Mouse (Mus musculus) left cerebral cortex, adult 8-10 months (tissue): Measurements from ENCODE around the gene Olfr568. TPM values are rescaled to one million over a fixed set of nuclear protein-coding genes. Genes with fewer than 3 reads are reported as not detected.

Experiments
- DNase-seq, 2 experiments: peaks; one replicate each; pipeline ENCODE4 v3.0.0; 2022; ENCODE audit warnings: low spot score in 2 of 2
- total RNA-seq, 4 experiments: library from RNA; stranded (reverse); gene quantifications; 2 replicates each; pipeline ENCODE4 v1.2.4; 2022

The Olfr568 gene
- not detected for total RNA-seq

- DNase-seq: no peak
Observed at GRCm38 (mm10) chr7:102876822-102877221, at the start of gene Olfr568. TSS of gene Olfr568 (plus strand) at chr7:102877122.

DNA sequence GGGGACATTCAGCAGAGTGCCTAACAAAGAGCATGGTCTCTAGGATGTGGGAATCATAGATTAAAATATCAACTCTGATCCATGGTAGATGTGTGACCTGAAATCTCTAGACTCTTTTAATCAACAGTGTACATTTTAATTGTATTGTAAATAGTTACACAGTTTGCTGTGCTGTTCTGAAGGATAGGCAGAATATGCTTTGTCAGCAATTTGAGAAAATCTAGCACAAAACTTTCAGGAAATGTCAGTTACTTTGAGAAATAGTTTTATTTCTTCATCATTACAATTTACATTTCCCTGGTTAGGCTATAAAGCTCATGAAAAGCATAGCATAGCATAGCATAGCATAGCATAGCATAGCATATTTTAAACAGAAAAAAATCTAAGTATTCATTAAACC, 21.1 kb upstream of the Olfr568 start:
- no peak for DNase-seq

DNA sequence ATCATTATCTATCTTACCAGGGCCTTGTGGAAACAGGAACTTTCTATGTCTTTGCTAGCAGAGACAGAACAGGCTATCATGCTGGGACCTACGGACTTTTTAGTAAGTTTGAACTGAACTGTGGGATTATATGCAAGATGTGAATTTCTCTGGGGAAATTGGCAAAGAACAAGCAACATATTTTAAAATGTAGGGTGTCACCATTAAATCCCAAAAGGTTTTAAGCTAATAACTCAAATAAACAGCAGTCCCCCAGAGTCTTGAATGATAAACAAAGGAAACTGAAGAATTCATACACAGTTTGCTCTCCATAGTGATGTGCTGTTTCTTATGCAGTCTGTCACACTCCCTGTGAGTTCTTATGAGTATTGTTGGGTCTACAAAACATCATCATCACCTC, 18.3 kb upstream of the Olfr568 start, which contains the start of gene Olfr566:
Gene Olfr566 (minus strand): TSS at position 101 of the 400 bp plus-strand sequence.
- no peak for DNase-seq

- DNase-seq: no peak
Observed at GRCm38 (mm10) chr7:102890782-102891181, 13.9 kb downstream of the Olfr568 start, which contains the start of gene Olfr569. TSS of gene Olfr569 (minus strand) at chr7:102890882.

GRCm38 (mm10) chr7:102915261-102915660, 38.3 kb downstream of the Olfr568 start:
- DNase-seq: no peak

DNA sequence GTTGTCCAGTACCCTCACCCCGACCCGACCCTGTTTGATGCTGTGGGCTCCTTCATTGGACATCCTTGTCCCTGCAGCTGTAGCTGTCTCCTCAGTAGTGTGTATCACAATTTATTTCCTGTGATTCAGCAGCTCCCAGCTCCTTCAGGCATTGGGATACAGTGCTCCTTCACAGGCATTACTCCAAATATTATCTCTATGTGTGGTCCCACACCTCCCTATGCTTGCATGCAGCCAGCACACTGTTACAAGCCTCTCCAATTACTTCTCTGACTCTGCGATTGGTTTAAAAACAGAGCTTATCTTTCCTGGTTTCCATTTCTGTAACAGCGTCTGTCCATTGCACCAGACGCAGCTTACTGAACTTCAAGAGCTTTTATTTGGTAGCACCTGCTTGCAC, 39.5 kb downstream of the Olfr568 start:
- no peak for DNase-seq

GRCm38 (mm10) chr7:102917032-102917875, 40.3 kb downstream of the Olfr568 start, which contains the start of gene Olfr571:
TSS of gene Olfr571 (minus strand) at chr7:102917536.
- no peak for DNase-seq

DNA sequence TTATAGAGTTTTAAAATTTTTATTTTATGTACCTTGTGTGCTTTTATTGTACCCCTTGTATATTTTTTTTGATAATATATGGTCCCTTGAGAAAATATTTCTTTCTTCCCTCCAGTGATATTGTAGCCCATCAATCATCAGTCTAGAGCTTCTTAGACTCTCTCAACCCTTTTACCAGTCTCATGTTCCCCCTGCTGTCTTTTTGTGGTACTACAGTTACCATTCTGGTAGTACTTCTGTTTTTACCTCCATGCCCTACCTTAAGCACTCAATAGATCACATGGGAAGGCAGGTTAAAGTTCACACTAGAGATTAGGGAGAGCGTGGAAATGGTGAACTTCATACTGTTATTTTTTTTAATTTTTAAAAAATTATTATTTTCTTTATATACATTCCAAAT, 42.7 kb downstream of the Olfr568 start:
- DNase-seq: no peak

DNA sequence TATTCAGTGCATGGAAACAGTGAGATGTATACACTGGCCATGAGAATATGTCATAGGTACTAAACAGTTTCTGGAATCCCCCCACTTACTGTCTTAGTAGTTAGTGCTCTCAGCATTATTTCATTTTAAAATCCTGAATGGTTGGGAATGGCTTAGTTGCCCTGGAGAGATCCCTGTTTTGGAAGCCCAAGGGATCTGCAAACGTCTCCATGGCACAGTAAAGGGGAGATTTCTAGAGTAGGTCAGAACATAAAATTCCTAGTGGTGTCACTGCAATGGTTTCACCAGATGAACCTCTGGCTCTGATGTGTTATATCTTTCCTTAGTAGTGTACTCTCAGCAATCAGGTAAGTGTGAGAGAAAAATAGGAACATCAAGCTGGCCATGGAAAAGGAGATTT, 47.2 kb downstream of the Olfr568 start, which contains the start of gene Olfr572:
Gene Olfr572 (plus strand): TSS at position 301 of the 400 bp plus-strand sequence.
- no peak for DNase-seq

GRCm38 (mm10) chr7:102927105-102927504, 50.2 kb downstream of the Olfr568 start:
- DNase-seq: no peak

Other genes with a start within 250 kb of the Olfr568 start
- not detected for gene Olfr554, start 238.7 kb upstream of the Olfr568 start, total RNA-seq
- not detected for gene Olfr555, start 218.3 kb upstream of the Olfr568 start, total RNA-seq
- not detected for gene Olfr556, start 212.2 kb upstream of the Olfr568 start, total RNA-seq
- 1 to 10 TPM; 5.2 to 6.4 (median 5.6) TPM for gene Trim68, start 189.8 kb upstream of the Olfr568 start, total RNA-seq
- not detected for gene Olfr557, start 181.2 kb upstream of the Olfr568 start, total RNA-seq
- gene Olfr558, start 174.9 kb upstream of the Olfr568 start, total RNA-seq: under 1 TPM in 3 of 4 experiments, not detected in 1; 0.11 to 0.34 (median 0.33) TPM
- not detected for gene Olfr33, start 158.1 kb upstream of the Olfr568 start, total RNA-seq
- not detected for gene Olfr559, start 149.6 kb upstream of the Olfr568 start, total RNA-seq
- gene Olfr560, start 117.8 kb upstream of the Olfr568 start, total RNA-seq: under 1 TPM in 3 of 4 experiments, not detected in 1; 0.19 to 0.33 (median 0.30) TPM
- under 1 TPM; 0.39 to 0.51 (median 0.48) TPM for gene Olfr78, start 117.7 kb upstream of the Olfr568 start, total RNA-seq
- not detected for gene Olfr561, start 105.9 kb upstream of the Olfr568 start, total RNA-seq
- not detected for gene Olfr564, start 73.6 kb upstream of the Olfr568 start, total RNA-seq
- gene Olfr566, start 18.4 kb upstream of the Olfr568 start, total RNA-seq: not detected
- not detected for gene Olfr569, start 13.8 kb downstream of the Olfr568 start, total RNA-seq
- gene Olfr570, start 17.5 kb downstream of the Olfr568 start, total RNA-seq: not detected
- gene Olfr571, start 40.4 kb downstream of the Olfr568 start, total RNA-seq: not detected
- gene Olfr572, start 47.3 kb downstream of the Olfr568 start, total RNA-seq: not detected
- not detected for gene Olfr573-ps1, start 65.5 kb downstream of the Olfr568 start, total RNA-seq
- not detected for gene Olfr574, start 71.3 kb downstream of the Olfr568 start, total RNA-seq
- gene Olfr575, start 81.7 kb downstream of the Olfr568 start, total RNA-seq: not detected
- not detected for gene Olfr576, start 85.5 kb downstream of the Olfr568 start, total RNA-seq
- gene Olfr577, start 98.8 kb downstream of the Olfr568 start, total RNA-seq: not detected
- gene Olfr578, start 112.2 kb downstream of the Olfr568 start, total RNA-seq: not detected
- not detected for gene Olfr582, start 160.9 kb downstream of the Olfr568 start, total RNA-seq
- gene Olfr583, start 174.2 kb downstream of the Olfr568 start, total RNA-seq: not detected
- gene Olfr584, start 204.8 kb downstream of the Olfr568 start, total RNA-seq: not detected
- not detected for gene Olfr585, start 220.6 kb downstream of the Olfr568 start, total RNA-seq
- gene Olfr586, start 248.5 kb downstream of the Olfr568 start, total RNA-seq: not detected